Mouse (Mus musculus) midbrain, postnatal 0 days (tissue): Measurements from ENCODE around the gene Psmd9. TPM values are rescaled to one million over a fixed set of nuclear protein-coding genes. Genes with fewer than 3 reads are reported as not detected.

Experiments
- ATAC-seq: fragments of 200-750 bp; cut with Nextera tagmentation; 2 replicates; pipeline ENCODE4 v1.8.0; 2017; ENCODE audit warnings: moderate number of reproducible peaks, mild to moderate bottlenecking, moderate TSS enrichment, moderate library complexity; ENCODE audit not compliant: low FRiP score
- DNase-seq: peaks from one replicate; pipeline ENCODE4 v3.0.0-alpha.2; 2015; ENCODE audit warnings: low spot score
- H3K27ac ChIP-seq: fragments of 300-500 bp; sonication (generic); 2 replicates; pipeline ENCODE4 v1.5.1; 2014; ENCODE audit warnings: low read depth, mild to moderate bottlenecking, low read length, mixed read lengths
- H3K27me3 ChIP-seq: fragments of 300-500 bp; sonication (generic); 2 replicates; pipeline ENCODE4 v1.6.1; 2014; ENCODE audit warnings: low read length, control low read depth, mixed read lengths; ENCODE audit not compliant: insufficient read depth
- H3K36me3 ChIP-seq: fragments of 300-500 bp; sonication (generic); 2 replicates; pipeline ENCODE4 v1.6.1; 2014; ENCODE audit warnings: low read length, control low read depth, mixed read lengths; ENCODE audit not compliant: insufficient read depth
- H3K4me1 ChIP-seq: fragments of 300-500 bp; sonication (generic); 2 replicates; pipeline ENCODE4 v1.6.1; 2014; ENCODE audit warnings: mild to moderate bottlenecking, control low read depth, antibody characterized with exemption, low read length, mixed read lengths; ENCODE audit not compliant: insufficient read depth
- H3K4me2 ChIP-seq: fragments of 300-500 bp; sonication (generic); 2 replicates; pipeline ENCODE4 v1.6.1; 2014; ENCODE audit warnings: low read depth, mild to moderate bottlenecking, low read length, mixed read lengths; ENCODE audit not compliant: poor library complexity, severe bottlenecking
- H3K4me3 ChIP-seq: fragments of 300-500 bp; sonication (generic); 2 replicates; pipeline ENCODE4 v1.5.1; 2014; ENCODE audit warnings: low read depth, mild to moderate bottlenecking, low read length, moderate library complexity
- H3K9ac ChIP-seq: fragments of 300-500 bp; sonication (generic); replicated peaks from 2 replicates; pipeline ENCODE4 v1.6.1; 2014; ENCODE audit warnings: mild to moderate bottlenecking, low read length, moderate library complexity, mixed read lengths; ENCODE audit not compliant: poor library complexity, severe bottlenecking
- H3K9me3 ChIP-seq: fragments of 300-500 bp; sonication (generic); 2 replicates; pipeline ENCODE4 v1.6.1; 2016; ENCODE audit warnings: low read length, control low read depth
- CTCF ChIP-seq: IDR thresholded peaks from 2 replicates; pipeline ENCODE4 v1.5.1; 2016; ENCODE audit warnings: antibody characterized with exemption, mild to moderate bottlenecking
- WGBS: fragments of 180-500 bp; shearing (Covaris S2); extraction: QIAGEN DNeasy Blood & Tissue Kit; methylation state at CpG from one replicate; pipeline ENCODE4 v1.1.7; 2014; 5-methylcytosine and 5-hydroxymethylcytosine counted together
- polyA plus RNA-seq: library from polyadenylated mRNA; unstranded; fragments of >200 nt; fragmentation: Nextera tagmentation; extraction: Ambion mirVana; gene quantifications from 2 replicates; pipeline ENCODE4 v1.2.1, GENCODE M21; 2015
- total RNA-seq: library from RNA; depleted of rRNA; stranded (reverse); fragments of >200 nt; gene quantifications from 2 replicates; pipeline ENCODE4 v1.2.3, GENCODE M21; 2014

Psmd9 gene
- total and polyA plus RNA-seq, 2 experiments from 2014 or later, result 26.5 to 81.8 TPM

GRCm38 (mm10) chr5:123152901-123153300, 16.3 kb upstream of the Psmd9 start:
- Histone ChIP-seq H3K27me3 (no peaks in the 10 kb centered on the region), H3K4me3 (no peak overlapping the region), H3K36me3 (peaks cover 53% of the 10 kb centered on the region), H3K27ac (no peak overlapping the region), H3K4me1 (peaks cover 16% of the 10 kb centered on the region), H3K9me3 (no peaks in the 10 kb centered on the region), H3K9ac (no peak overlapping the region), H3K4me2 (no peak overlapping the region)
- WGBS, result 86% methylated on average over 1 of the region's 1 CpGs
- ATAC-seq (no peak), DNase-seq (no peak)
- no peak for TF ChIP-seq CTCF

- Histone ChIP-seq H3K4me2 (no peak overlapping the region), H3K36me3 (peaks cover 68% of the 10 kb centered on the region), H3K4me3 (no peak overlapping the region), H3K4me1 (peaks cover 5% of the 10 kb centered on the region), H3K9me3 (no peaks in the 10 kb centered on the region), H3K27ac (no peak overlapping the region), H3K9ac (no peak overlapping the region), H3K27me3 (no peaks in the 10 kb centered on the region)
- ATAC-seq (no peak), DNase-seq (peak; percentile 79)
- TF ChIP-seq CTCF, result peak; percentile 82
- WGBS, result 53% methylated on average over 7 of the region's 7 CpGs
Observed at GRCm38 (mm10) chr5:123155425-123155824, 13.8 kb upstream of the Psmd9 start.

GRCm38 (mm10) chr5:123156763-123157162, 12.4 kb upstream of the Psmd9 start:
- TF ChIP-seq CTCF, result peak; percentile 58
- WGBS, result 88% methylated on average over 12 of the region's 12 CpGs
- DNase-seq, result no peak
- H3K9ac ChIP-seq, result no peak overlapping the region
- H3K9me3 ChIP-seq, result no peaks in the 10 kb centered on the region
- no peak overlapping the region for H3K27ac ChIP-seq
- H3K36me3 ChIP-seq, result peaks cover 73% of the 10 kb centered on the region
- H3K4me2 ChIP-seq, result no peak overlapping the region
- no peaks in the 10 kb centered on the region for H3K27me3 ChIP-seq
- H3K4me3 ChIP-seq, result no peak overlapping the region
- H3K4me1 ChIP-seq, result no peaks in the 10 kb centered on the region
- no peak for ATAC-seq

DNA sequence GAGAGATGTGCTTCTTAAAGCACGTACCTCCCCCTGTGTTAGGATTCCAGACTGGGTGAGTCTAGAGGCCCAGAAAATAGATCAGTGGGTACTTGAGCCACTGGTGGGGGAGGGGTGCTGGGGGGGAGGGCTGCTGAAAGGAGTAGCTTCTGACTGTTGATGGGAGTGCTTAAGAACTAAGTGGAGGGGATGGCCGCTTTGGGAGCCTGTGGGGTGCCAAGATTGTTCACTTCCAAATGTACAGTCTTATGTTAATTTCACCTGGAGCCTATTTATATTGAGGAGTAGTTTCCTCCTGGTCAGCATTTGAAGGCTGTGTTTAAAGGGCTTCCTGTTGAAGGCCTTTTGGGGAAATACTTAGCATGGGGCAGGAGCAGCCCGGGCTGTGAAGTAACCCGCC, 11.2 kb upstream of the Psmd9 start:
- Histone ChIP-seq H3K9ac (no peak overlapping the region), H3K4me3 (no peak overlapping the region), H3K36me3 (peaks cover 68% of the 10 kb centered on the region), H3K27me3 (no peaks in the 10 kb centered on the region), H3K27ac (no peak overlapping the region), H3K4me1 (no peaks in the 10 kb centered on the region), H3K4me2 (no peak overlapping the region), H3K9me3 (no peaks in the 10 kb centered on the region)
- no peak for TF ChIP-seq CTCF
- ATAC-seq (no peak), DNase-seq (no peak)
- 88% methylated on average over 4 of the region's 4 CpGs for WGBS

DNA sequence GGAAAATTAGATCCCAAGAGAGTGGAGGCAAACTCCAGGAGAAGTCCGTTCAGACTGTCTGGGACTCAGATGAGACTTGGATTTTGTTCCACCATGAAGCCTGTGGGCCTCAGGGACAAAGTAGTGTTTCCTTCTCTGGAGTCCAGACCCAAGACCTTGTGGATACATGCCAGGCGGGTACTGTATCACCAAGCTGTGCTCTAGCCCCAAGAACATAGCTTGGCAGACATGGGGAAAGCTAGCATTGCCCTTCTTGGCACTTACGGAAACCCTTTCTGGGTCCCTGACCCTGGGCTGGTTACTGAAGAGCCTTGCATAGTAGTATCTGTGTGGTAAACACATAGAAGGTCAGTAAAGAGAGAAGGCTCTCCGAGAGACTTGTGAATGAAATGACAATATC, 9.8 kb upstream of the Psmd9 start:
- Histone ChIP-seq H3K4me3 (no peak overlapping the region), H3K9me3 (no peaks in the 10 kb centered on the region), H3K27me3 (no peaks in the 10 kb centered on the region), H3K36me3 (peaks cover 78% of the 10 kb centered on the region), H3K9ac (no peak overlapping the region), H3K4me2 (no peak overlapping the region), H3K27ac (no peak overlapping the region), H3K4me1 (no peaks in the 10 kb centered on the region)
- 97% methylated on average over 4 of the region's 4 CpGs for WGBS
- no peak for ATAC-seq
- DNase-seq, result no peak
- TF ChIP-seq CTCF, result no peak

GRCm38 (mm10) chr5:123159866-123160265, 9.3 kb upstream of the Psmd9 start:
- no peaks in the 10 kb centered on the region for H3K4me1 ChIP-seq
- TF ChIP-seq CTCF, result no peak
- no peaks in the 10 kb centered on the region for H3K27me3 ChIP-seq
- peaks cover 76% of the 10 kb centered on the region for H3K36me3 ChIP-seq
- H3K4me2 ChIP-seq, result no peak overlapping the region
- no peak for DNase-seq
- no peak overlapping the region for H3K9ac ChIP-seq
- ATAC-seq, result no peak
- no peak overlapping the region for H3K27ac ChIP-seq
- no peaks in the 10 kb centered on the region for H3K9me3 ChIP-seq
- no peak overlapping the region for H3K4me3 ChIP-seq
- WGBS, result 92% methylated on average over 15 of the region's 15 CpGs
